Mouse (Mus musculus) ES-Bruce4 (cell line): ENCODE measurements around the gene Wwc2.

Source experiments
- CTCF ChIP-seq: IDR thresholded peaks from one replicate; pipeline ENCODE4 v1.8.1; 2011; ENCODE audit warnings: low read depth, low read length
- POLR2A ChIP-seq: IDR thresholded peaks from one replicate; pipeline ENCODE4 v1.8.1; 2011; ENCODE audit warnings: low read length; ENCODE audit not compliant: insufficient read depth

DNA sequence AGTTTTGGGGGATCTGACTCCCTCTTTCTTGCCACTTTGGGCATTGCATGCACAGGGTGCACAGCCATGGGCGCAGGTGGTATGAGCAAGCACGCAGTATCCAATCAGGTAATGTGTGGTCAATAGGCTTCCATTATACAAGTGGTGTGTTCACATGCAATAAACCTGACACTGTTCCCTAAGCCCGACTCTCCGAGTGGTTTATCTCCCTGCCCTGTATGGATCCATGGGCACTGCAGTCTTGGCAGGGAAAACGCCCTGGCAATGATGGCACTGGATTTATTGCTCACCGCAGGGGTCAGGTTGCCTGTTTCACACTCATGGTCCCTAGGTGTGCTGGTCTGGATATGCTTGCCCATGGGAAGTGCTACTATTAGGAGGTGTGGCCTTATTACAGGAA is 142.8 kb downstream of the Wwc2 start:
- TF ChIP-seq CTCF, result no peak
- no peak for TF ChIP-seq POLR2A
